Mouse (Mus musculus) lung, postnatal 14 days (tissue): ENCODE results near the gene Ica1l.
"Not testable (repeated sequence)": the region's sequence is repeated elsewhere in the genome, so short reads cannot be mapped to it uniquely, and the experiment has no call there.

ENCODE experiments used
- DNase-seq: peaks from one replicate; pipeline ENCODE4 v3.0.0; 2021

Gene Ica1l

DNA sequence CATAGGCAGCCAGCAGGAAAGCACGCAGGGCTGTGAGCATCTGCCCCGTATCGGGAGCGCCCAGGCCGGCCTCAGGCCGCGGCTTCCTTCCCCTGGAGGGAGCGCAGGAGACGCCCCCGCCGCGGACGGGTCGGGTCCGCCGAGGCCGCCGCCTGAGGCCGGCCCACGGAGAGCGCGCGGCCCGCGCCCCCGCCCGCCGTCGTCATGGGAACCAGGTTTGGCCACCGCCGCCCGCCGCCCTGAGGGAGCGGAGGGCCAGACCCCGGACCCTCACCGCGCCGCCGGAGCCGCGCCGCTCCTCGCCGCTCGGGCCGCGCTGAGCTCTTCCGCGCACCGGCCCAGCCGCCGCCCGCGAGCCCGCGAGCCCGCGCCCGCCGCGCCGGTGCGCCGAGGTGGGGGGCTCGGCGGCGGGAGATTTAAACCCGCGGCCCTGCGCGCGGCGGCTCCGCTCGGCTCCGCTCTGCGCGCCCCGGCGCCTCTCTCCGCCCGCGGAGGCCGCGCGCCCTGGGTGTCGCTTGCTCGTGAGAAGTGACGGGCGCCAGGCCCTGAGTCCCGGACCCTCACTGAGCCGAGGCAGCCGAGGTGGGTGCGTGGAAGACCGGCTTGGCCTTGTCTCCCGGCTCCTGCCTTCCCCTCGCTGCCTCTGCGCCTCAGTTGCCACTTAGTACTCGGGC, at the start of gene Ica1l:
Ica1l (minus strand) TSS at position 389 of the 674 bp plus-strand sequence.
- DNase-seq, result peak; percentile 65

GRCm38 (mm10) chr1:60076411-60076810, 33.4 kb upstream of the Ica1l start:
- DNase-seq, result no peak

- no peak for DNase-seq
Measured at GRCm38 (mm10) chr1:60075590-60075989, 32.6 kb upstream of the Ica1l start.

- DNase-seq, result no peak
Measured at GRCm38 (mm10) chr1:60074935-60075334, 32.0 kb upstream of the Ica1l start.

DNA sequence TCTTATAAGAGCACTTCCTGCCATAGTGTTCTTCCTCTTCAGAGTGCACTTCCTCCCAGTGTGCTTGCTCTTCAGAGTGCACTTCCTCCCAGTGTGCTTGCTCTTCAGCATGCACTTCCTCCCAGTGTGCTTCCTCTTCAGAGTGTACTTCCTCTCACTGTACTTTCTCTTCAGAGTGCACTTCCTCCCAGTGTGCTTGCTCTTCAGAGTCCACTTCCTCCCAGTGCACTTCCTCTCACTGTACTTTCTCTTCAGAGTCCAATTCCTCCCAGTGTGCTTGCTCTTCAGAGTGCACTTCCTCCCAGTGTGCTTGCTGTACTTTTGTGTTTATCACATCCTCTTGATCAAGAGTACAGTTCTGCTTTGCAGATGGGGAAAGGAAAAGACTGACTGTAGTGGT, 27.7 kb upstream of the Ica1l start:
- DNase-seq, result not testable (repeated sequence)

- no peak for DNase-seq
Measured at GRCm38 (mm10) chr1:60056310-60056709, 13.3 kb upstream of the Ica1l start.

DNA sequence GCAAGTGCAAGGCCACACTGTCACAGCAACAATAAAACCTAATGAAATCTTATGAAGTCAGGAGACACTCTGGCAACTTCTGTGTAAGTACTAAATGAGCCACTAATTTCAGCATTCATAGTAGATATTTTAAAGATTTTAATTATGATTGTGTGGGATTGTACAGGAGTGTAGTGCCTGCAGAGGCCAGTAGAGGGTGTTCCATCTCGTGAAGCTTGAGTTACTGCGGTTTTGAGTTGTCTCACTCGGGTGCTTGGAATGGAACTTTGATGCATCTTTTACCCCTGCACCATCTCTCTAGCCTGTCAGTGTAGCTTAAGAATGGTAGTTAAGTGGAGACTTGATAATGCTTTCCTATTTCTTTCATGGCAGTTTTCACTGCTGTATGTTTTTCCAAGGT, 11.7 kb upstream of the Ica1l start:
- no peak for DNase-seq

DNA sequence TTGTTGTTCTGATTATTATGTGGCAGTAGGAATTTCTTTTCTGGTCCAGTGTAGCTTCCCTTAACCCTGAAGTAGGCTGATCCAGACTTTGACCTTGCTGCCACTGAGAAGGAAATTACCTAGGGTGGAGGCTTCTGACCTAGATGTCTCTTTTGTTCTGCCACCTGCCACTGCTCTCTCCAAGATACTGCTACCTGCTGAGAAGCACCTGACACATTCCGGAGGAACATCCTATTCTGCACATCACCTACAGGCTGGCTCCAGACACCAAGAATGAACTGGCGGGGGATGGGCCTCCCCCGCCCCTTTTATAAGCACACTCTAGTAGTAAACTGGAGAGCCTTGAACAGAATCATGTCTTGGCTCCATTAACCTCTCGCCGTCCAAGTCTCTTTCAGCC, 4.5 kb upstream of the Ica1l start:
- not testable (repeated sequence) for DNase-seq

GRCm38 (mm10) chr1:60044595-60044994, 1.6 kb upstream of the Ica1l start:
- DNase-seq, result no peak

DNA sequence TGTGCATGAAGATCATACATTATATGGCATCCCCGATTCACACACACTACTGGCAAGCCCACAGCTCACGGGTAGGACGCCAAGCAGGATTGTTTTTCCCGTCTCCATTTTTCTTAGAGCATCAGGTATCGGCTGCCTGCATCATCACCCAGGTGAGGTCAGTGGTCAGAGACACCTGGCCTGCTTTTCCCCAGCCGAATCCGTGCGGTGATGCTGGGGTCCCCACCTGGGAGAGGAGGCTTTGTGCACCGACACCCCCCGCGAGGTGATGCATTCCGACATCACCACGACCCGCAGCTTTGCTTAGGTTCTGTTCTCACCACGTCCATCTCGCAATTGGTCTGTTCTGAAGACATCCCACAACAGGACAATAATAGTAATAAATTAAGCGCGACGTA, 587 bp downstream of the Ica1l start:
- no peak for DNase-seq

DNA sequence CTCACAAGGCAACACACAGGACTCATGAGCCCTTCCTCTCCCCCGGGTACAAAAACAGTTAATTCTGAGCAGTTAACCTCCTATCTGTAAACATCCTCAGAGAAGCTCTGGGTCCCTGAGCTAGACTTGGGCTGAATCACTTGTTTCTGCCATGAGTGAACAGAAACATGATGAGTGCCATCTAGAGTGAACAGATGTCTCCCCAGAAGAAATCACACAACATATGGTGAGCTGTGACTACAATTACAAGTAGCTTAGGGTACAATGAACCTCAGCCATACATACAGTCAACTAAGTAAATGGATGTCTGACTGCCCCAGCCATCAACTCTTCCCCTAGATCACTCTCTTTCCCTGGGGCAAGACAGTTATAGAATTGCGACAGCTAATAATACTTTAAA, 7.9 kb downstream of the Ica1l start:
- no peak for DNase-seq

DNA sequence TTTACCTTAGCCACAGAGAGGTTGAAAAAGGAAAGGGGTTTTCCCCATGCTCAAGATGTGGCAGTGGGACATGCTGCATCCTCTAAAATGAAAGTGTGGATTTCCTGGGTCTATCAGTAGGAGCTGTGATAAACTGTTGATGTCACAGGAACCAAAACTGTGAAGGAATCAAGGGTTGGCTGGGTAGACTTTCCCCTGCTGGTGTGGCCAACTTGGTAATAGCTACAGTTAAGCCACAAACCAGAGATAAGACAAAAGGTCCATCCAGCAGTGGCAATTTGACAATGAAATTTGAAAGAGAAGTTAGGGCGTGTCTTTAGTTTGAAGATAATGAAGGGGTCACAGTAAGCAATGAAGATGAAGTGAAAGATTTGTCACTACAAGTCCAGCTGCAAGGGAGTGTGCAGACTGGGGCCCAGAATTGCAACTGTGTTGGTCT, 25.9 kb downstream of the Ica1l start:
- DNase-seq, result no peak

DNA sequence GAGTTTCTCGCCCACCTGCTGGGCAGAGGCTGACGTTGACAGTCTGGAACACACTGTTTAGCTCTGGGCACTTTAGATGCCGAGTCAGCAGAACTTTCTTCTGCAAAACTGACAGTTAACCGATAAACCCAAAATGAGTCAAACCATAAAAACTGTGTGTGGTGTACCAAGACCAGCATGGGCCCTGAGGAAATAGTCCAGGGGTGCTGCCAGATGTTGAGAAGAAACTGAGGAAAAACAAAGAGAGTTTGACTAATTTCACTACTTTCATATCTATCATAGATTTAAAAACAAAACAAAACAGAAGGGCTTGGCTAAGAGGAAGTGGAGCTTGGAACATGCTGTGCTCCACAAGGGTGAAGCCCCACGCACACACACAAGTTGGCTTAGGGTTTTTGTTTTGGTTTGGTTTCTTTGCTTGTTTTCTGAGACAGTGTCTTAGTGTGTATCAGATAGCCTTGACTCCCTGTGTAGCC, 26.8 kb downstream of the Ica1l start:
- peak; percentile 10 for DNase-seq

- DNase-seq, result no peak
Measured at GRCm38 (mm10) chr1:60015511-60015910, 27.5 kb downstream of the Ica1l start.

- DNase-seq, result no peak
Measured at GRCm38 (mm10) chr1:60013779-60014178, 29.2 kb downstream of the Ica1l start.

GRCm38 (mm10) chr1:60008743-60009142, 34.2 kb downstream of the Ica1l start:
- no peak for DNase-seq

GRCm38 (mm10) chr1:60007337-60007736, 35.6 kb downstream of the Ica1l start:
- DNase-seq, result no peak

DNA sequence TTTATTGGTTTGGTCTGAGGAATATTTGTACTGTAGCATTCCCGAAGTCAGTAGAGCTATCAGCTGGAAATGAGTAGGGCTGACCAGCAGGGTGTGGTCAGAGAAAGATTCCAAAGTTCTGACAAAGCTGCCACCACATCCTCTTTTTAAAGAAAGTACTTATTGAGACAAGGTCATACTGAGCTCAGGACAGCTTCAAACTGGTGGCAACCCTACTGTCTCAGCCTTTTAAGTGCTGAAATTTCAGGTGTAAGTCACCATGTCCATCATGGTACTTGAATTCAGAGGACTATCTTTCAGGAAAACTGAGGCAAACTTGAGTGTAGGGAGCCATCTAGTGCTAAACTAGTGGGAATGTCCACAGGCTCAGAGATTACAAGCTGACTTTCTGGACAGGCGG, 42.7 kb downstream of the Ica1l start:
- no peak for DNase-seq

- DNase-seq, result no peak
Measured at GRCm38 (mm10) chr1:59997352-59997751, 45.6 kb downstream of the Ica1l start.

GRCm38 (mm10) chr1:59995646-59996045, 47.3 kb downstream of the Ica1l start:
- no peak for DNase-seq

DNA sequence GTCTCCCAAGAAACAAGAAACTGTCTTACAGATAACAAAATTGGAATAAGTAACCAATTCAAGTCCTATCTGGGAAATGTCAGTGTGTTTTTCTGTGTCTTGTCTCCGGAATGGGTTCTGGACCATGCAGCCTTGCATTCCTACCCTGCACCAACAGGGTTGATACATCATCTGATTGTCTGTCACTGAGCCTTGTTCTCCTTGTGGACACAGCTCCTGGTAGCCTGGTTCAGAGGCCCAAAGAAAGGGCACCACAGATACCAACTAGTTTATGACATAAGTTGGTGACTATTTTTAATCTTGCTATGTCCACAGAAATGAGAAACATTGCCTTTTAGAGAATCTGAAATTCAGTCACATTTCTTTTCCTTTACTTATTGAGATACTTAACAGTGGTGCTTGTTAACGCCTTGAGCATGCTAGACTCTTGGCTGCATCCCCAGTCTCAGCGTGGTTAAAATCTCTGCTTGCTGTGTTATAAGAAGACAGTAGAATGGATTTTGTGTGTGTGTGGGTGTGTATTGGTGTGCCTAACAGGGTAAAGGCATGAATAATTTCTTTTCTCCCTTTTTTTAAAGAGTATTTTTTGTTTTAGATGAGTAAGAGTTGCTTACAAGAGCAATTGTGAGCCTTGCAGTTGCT, 55.5 kb downstream of the Ica1l start:
- no peak for DNase-seq

- no peak for DNase-seq
Measured at GRCm38 (mm10) chr1:59986626-59987025, 56.4 kb downstream of the Ica1l start.

DNA sequence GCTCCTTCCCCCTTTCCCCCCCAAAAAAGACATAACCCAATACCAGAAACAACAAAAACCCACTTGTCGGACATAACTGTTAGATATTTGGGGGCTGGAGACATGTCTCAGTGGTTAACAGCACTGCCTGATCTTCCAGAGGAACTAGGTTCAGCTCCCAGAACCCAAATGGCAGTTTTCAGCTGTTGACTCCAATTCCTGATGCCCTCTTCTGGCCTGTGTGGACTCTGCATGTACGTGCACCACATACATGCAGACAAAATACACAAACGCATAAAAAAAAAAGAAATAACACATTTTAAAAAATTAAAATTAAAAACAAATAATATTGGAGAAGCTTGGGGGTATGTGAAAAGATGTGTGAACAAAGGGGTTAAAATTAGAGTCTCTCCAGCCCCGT, 75.7 kb downstream of the Ica1l start:
- DNase-seq, result peak; percentile 42

- no peak for DNase-seq
Measured at GRCm38 (mm10) chr1:59966171-59966785, 76.7 kb downstream of the Ica1l start.
